Mouse (Mus musculus) CH12.LX (cell line): ENCODE results near the gene Dppa2.

Experiments
- E2F4 ChIP-seq: IDR thresholded peaks from 2 replicates; pipeline ENCODE4 v1.6.1; 2011; ENCODE audit warnings: low read depth, low read length, improper control_type of control experiment; ENCODE audit not compliant: insufficient replicate concordance
- MAX ChIP-seq: IDR thresholded peaks from 2 replicates; pipeline ENCODE4 v1.6.1; 2011; ENCODE audit warnings: low read length, improper control_type of control experiment

GRCm38 (mm10) chr16:48283517-48283916 is 20.2 kb upstream of the Dppa2 start, which contains the start of gene Dppa4:
- TF ChIP-seq MAX (no peak), E2F4 (no peak)
